Mouse (Mus musculus): ENCODE data around the gene Brinp1. TPM values are rescaled to one million over a fixed set of nuclear protein-coding genes. Genes with fewer than 3 reads are reported as not detected.
"Not testable (repeated sequence)": the region's sequence is repeated elsewhere in the genome, so short reads cannot be mapped to it uniquely, and the experiment has no call there.

The Brinp1 gene
- total and polyA plus RNA-seq, 3 experiments = 0.42 to 2.0 (median 1.4) TPM

DNA sequence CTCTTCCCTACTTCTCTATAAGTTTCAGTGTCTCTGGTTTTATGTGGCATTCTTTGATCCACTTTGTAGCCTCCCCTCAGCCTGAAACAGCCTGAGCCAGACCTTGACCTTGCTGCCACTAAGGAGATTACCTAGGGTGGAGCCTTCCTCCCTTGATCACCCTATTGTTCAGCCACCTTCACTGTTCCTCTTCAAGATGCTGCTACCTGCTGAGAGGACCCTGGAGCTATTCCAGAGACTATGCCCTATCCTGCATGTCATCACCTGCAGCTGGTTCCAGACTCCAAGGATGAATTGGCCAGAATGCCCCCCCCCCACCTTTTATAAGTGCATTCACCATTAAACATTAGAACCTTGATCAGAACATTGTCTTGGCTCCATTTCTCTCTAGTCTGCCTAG, 140.2 kb downstream of the Brinp1 start:
- DNase-seq = not testable (repeated sequence)

DNA sequence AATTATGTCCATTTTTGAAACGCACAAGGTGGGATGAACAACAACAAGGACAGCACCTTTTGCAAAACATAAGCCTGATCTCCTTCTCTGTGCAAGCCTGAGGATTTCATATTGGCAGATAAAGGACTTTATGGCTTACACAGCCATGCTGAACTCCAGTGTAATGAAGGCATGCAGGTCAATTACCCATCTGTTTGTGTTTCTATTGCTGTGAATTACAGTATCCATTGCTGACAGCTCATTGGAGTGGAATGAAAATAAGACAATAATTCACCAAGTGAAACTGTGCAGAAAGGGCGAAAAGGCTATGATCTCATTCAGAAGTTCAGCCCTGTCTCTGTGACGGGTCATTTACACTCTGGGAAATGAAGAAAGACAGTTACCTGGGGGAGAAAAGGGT, 147.7 kb downstream of the Brinp1 start:
- no peak for DNase-seq

DNA sequence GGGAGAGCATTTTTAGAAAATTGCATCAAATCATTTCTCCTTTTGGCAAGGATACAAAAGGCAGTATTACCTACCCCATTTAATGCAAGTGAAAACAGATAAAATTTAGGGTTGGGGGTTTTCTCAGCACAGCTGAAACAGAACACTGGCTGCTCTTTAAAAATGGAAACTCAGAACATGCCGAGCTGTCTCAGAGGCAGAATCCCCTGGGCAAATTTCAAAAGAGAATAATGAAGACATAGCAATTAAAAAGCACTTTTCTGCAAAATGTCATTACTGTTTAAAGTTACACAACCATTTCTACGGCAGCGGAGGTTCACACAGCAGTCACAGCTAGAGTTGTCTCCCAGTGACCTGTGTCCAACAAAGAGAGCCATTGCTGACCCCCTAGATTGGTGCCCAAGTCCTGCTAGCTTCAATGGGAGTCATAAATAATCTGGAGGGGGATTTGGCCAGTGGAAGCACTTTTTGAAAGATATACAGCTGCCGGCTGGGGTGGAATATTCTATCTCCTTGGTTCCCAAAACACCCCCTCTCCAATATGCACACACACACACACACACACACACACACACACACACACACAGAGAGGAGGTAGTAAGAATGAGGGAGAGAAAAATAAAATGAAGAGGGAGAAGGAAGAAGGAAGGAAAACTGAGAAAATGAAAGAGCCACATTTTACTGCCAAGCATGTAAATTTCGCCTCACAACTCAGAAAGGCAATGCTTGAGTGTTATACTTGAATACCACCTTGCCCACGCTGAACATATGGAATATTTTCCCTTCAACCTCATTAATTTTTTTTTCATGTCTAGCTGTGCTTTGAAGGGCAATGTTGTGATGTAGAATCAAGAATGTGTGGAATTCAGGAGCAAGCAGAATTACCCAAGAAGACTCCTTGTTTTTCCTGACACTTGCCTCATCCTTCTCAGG, 152.0 kb downstream of the Brinp1 start:
- no peak for DNase-seq

GRCm38 (mm10) chr4:68790003-68790402, 164.2 kb downstream of the Brinp1 start:
- DNase-seq = no peak

DNA sequence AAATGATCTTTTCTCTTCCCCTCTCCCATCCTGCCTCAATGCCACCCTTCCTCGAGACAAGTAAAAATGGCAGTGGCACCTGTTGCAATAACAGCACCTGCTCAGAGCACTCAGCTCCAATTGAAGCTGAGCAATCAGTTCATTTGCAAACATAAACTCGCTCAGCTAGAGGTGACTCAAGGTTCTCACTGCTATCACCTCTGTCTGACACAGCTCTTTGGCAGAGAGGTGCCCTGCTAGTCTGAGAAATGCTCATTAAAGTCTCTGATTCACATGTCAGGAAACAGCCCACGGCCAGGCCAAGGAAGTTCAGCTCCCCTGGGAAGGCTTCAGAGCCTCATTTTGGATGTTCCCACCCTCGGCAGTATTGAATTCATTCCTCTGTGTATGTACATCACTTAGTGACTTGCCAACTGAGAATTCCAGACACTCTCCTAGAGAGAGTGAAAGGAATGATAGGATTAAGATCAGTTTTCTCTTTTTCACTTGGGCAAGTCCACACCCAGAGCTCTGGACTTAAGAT, 165.7 kb downstream of the Brinp1 start:
- no peak for DNase-seq

DNA sequence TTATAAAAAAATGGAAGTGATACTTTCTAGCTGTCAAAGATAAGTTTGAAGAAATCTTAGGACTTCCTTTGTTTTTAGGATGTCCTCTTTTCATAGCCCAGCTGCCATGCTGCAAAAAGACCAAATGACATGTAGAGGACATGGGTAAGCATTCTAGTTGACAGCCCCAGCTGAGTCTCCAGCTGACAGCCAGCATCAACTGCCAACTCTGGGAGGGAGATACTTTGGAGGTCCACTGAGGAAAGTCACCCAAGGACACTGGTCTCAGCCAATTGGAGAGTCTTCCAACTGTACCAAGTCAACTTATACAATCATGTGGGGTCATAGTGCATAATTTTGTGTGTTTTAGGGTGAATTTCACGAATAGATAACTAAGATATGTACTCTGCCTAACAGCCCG, 166.6 kb downstream of the Brinp1 start:
- no peak for DNase-seq

- no peak for DNase-seq
These were observed 185.9 kb downstream of the Brinp1 start for GRCm38 (mm10) chr4:68768256-68768655.

GRCm38 (mm10) chr4:68767393-68767792, 186.8 kb downstream of the Brinp1 start:
- no peak for DNase-seq

- DNase-seq = no peak
These were observed 188.2 kb downstream of the Brinp1 start for GRCm38 (mm10) chr4:68765772-68766573.

DNA sequence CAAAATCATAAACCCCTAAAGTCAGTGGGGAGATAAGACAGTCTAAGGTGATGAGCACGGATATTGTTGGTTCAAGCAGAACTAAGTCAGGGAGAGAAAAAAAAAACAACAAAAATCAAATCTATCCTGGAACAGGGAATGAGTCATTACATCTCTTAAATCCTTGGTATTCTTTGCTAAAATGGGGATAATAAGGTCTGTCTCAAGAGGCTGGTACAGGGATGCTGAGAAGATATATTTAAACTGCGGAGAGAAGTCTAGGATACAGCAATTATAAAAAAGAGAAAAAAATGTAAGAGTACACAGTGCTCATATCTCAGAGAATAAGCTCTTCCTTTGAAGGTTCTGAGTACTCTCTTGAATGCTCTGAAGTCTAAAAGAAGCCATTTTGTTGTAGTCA, 189.3 kb downstream of the Brinp1 start:
- no peak for DNase-seq

- DNase-seq = no peak
These were observed 233.2 kb downstream of the Brinp1 start for GRCm38 (mm10) chr4:68720983-68721382.
